In the genomic region with DNA sequence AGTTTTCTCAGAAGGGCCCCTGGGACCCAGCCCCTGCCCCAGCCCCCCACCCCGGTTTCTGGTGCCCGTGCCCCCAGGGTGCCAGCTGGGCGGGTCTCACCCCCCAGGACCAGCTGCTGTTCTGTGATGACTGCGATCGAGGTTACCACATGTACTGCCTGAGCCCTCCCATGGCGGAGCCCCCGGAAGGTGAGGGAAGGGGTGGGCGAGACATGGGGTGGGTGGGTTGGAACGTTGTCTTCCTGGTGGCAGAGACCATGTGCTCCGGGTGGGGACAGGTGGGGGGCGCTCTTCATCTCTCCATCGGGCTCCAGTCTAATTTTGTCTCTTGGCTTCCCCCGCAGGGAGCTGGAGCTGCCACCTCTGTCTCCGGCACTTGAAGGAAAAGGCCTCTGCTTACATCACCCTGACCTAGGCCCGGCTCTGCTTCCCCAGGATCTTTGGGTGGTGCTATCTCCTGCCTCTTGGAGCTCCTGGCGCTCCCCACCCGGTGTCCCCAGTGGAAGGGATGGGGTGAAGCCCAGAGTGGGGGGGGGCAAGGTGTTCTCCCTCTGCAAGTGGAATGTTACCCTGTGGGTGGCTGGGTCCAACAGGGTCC, we compare ENCODE assay signal across 10 mouse cellular contexts. TPM values are rescaled to one million over a fixed set of nuclear protein-coding genes. Genes with fewer than 3 reads are reported as not detected.
DNase-seq lines count a peak whose midpoint lies in the region; ATAC-seq and TF ChIP-seq lines count a peak whose summit lies in the region.
"Had no signal": no experiment of that assay in that cellular context is flagged by ENCODE, and none has a peak within 500 bp of the region (broad histone marks: within the 10 kb centered on the region; RNA-seq: fewer than 3 reads in every experiment).

No protein-coding gene starts in this region.

- no peak; the same call in 1 of the 2 replicates for TF ChIP-seq CTCF in left cerebral cortex, adult 2 months (IDR thresholded peaks at IDR 0.05)

- H3K27ac ChIP-seq in left cerebral cortex, adult 2 months = peak overlapping the region; percentile 95
- H3K27ac ChIP-seq in embryonic facial prominence, embryonic 13.5 days = peak overlapping the region; percentile 95
- H3K27ac ChIP-seq in hindbrain, embryonic 14.5 days = peak overlapping the region; percentile 95
- H3K27ac ChIP-seq in neural tube, embryonic 12.5 days = peak overlapping the region; percentile 89; the same call in 1 of the 2 replicates

- H3K36me3 ChIP-seq in embryonic facial prominence, embryonic 13.5 days = peaks cover 16% of the 10 kb centered on the region
- H3K36me3 ChIP-seq in hindbrain, embryonic 14.5 days (replicated peaks; ENCODE audit: control insufficient read depth, insufficient read depth) = peaks cover 38% of the 10 kb centered on the region
- peaks cover 36% of the 10 kb centered on the region for H3K36me3 ChIP-seq in neural tube, embryonic 12.5 days

- no peaks in the 10 kb centered on the region for H3K9me3 ChIP-seq in embryonic facial prominence, embryonic 13.5 days
- no peaks in the 10 kb centered on the region for H3K9me3 ChIP-seq in hindbrain, embryonic 14.5 days (ENCODE audit: control insufficient read depth, low read length)
- no peaks in the 10 kb centered on the region for H3K9me3 ChIP-seq in neural tube, embryonic 12.5 days
- H3K9me3 ChIP-seq: G1E had no signal

- peak overlapping the region; percentile 59; the same call in 1 of the 2 replicates for H3K4me2 ChIP-seq in embryonic facial prominence, embryonic 13.5 days
- H3K4me2 ChIP-seq in hindbrain, embryonic 14.5 days (replicated peaks) = no peak overlapping the region
- H3K4me2 ChIP-seq in neural tube, embryonic 12.5 days (replicated peaks) = 0 out of 2 replicates have a peak overlapping the region, but pooled peaks have one; percentile 6

- H3K4me1 ChIP-seq in embryonic facial prominence, embryonic 13.5 days = peaks cover 84% of the 10 kb centered on the region
- H3K4me1 ChIP-seq in hindbrain, embryonic 14.5 days (replicated peaks; ENCODE audit: control insufficient read depth, insufficient read depth, low read length) = peaks cover 85% of the 10 kb centered on the region
- H3K4me1 ChIP-seq in neural tube, embryonic 12.5 days = peaks cover 85% of the 10 kb centered on the region

- H3K4me3 ChIP-seq in left cerebral cortex, adult 2 months = peak overlapping the region; percentile 11; the same call in 1 of the 2 replicates
- no peak overlapping the region for H3K4me3 ChIP-seq in embryonic facial prominence, embryonic 13.5 days
- H3K4me3 ChIP-seq in hindbrain, embryonic 14.5 days (replicated peaks; ENCODE audit: low read length) = no peak overlapping the region
- no peak overlapping the region for H3K4me3 ChIP-seq in neural tube, embryonic 12.5 days

- no peaks in the 10 kb centered on the region for H3K27me3 ChIP-seq in embryonic facial prominence, embryonic 13.5 days
- H3K27me3 ChIP-seq in hindbrain, embryonic 14.5 days (ENCODE audit: control insufficient read depth, insufficient read depth, low read length) = no peaks in the 10 kb centered on the region
- no peaks in the 10 kb centered on the region for H3K27me3 ChIP-seq in neural tube, embryonic 12.5 days (replicated peaks)

- intact Hi-C loops in left cerebral cortex, adult 2 months (cut with DNase I) = no loop called here
- intact Hi-C loops in left cerebral cortex, postnatal 4 days (cut with DNase I) = no loop called here

- WGBS in embryonic facial prominence, embryonic 13.5 days = 60% methylated on average over 17 of the region's 17 CpGs
- 45% methylated on average over 17 of the region's 17 CpGs for WGBS in hindbrain, embryonic 14.5 days
- WGBS in neural tube, embryonic 12.5 days = 62% methylated on average over 17 of the region's 17 CpGs

- ATAC-seq in embryonic facial prominence, embryonic 13.5 days (ENCODE audit: insufficient number of reproducible peaks, insufficient read depth, low FRiP score, low TSS enrichment, low read depth) = no peak
- no peak for ATAC-seq in hindbrain, embryonic 14.5 days (ENCODE audit: low FRiP score)
- ATAC-seq in neural tube, embryonic 12.5 days (ENCODE audit: low FRiP score, low read depth) = no peak
- no peak for ATAC-seq in CD4-positive, CD25-positive, alpha-beta regulatory T cell, adult 4 months

- H3K9ac ChIP-seq in embryonic facial prominence, embryonic 13.5 days = peak overlapping the region; percentile 32; the same call in 1 of the 2 replicates
- H3K9ac ChIP-seq in hindbrain, embryonic 14.5 days = peak overlapping the region; percentile 53
- 0 out of 2 replicates have a peak overlapping the region, but pooled peaks have one; percentile 1 for H3K9ac ChIP-seq in neural tube, embryonic 12.5 days

- DNase-seq in left cerebral cortex, adult 2 months (ENCODE audit: extremely low spot score in 1 of 2, low spot score in 2 of 2) = peak; percentile 45 to 62
- DNase-seq in left cerebral cortex, postnatal 4 days = no peak
- no peak for DNase-seq in hindbrain, embryonic 14.5 days (ENCODE audit: low spot score)
- no peak for DNase-seq in cerebellum, postnatal 36 days
- DNase-seq in layer of hippocampus, adult 9-11 months = no peak
- DNase-seq: kidney, postnatal 14 days had no signal

RNA-seq across cellular contexts. Expression of a gene that starts 12.5 kb away (rescaled TPM):
- 100 to 1,000 TPM; 114 to 128 TPM for total RNA-seq in left cerebral cortex, adult 2 months (2021)
- 100 to 1,000 TPM; 222 to 228 TPM for total RNA-seq in left cerebral cortex, postnatal 4 days (2021)
- polyA plus RNA-seq in embryonic facial prominence, embryonic 13.5 days (2015; fragmentation: Nextera tagmentation; extraction: Ambion mirVana) = 28.4 and 29.9 TPM in 2 replicates
- 160 and 161 TPM in 2 replicates for polyA plus RNA-seq in hindbrain, embryonic 14.5 days (2014; fragmentation: Nextera tagmentation; extraction: Ambion mirVana)
- polyA plus RNA-seq in neural tube, embryonic 12.5 days (2016; fragmentation: Nextera tagmentation; extraction: Ambion mirVana) = 105 and 118 TPM in 2 replicates
- polyA plus RNA-seq in CD4-positive, CD25-positive, alpha-beta regulatory T cell, adult 4 months (2017; shearing (Covaris generic)) = not detected

RNA-seq across cellular contexts. Expression of a gene that starts 27.1 kb away (rescaled TPM):
- 10 to 100 TPM; 15.1 to 18.2 TPM for total RNA-seq in left cerebral cortex, adult 2 months (2021)
- total RNA-seq in left cerebral cortex, postnatal 4 days (2021) = 1 to 10 TPM; 1.5 to 1.9 TPM
- polyA plus RNA-seq in embryonic facial prominence, embryonic 13.5 days (2015; fragmentation: Nextera tagmentation; extraction: Ambion mirVana) = 10.1 and 10.5 TPM in 2 replicates
- polyA plus RNA-seq in hindbrain, embryonic 14.5 days (2014; fragmentation: Nextera tagmentation; extraction: Ambion mirVana) = 2.2 and 3.6 TPM in 2 replicates
- polyA plus RNA-seq in neural tube, embryonic 12.5 days (2016; fragmentation: Nextera tagmentation; extraction: Ambion mirVana) = 57.5 and 72.1 TPM in 2 replicates
- polyA plus RNA-seq in CD4-positive, CD25-positive, alpha-beta regulatory T cell, adult 4 months (2017; shearing (Covaris generic)) = not detected
- total RNA-seq: G1E had no signal

RNA-seq across cellular contexts. Expression of a gene that starts 34.5 kb away (rescaled TPM):
- total RNA-seq in left cerebral cortex, adult 2 months (2021) = 10 to 100 TPM; 26.4 to 27.8 TPM
- total RNA-seq in left cerebral cortex, postnatal 4 days (2021) = 10 to 100 TPM; 23.8 to 34.4 TPM
- 118 and 127 TPM in 2 replicates for polyA plus RNA-seq in embryonic facial prominence, embryonic 13.5 days (2015; fragmentation: Nextera tagmentation; extraction: Ambion mirVana)
- 71.3 and 73.2 TPM in 2 replicates for polyA plus RNA-seq in hindbrain, embryonic 14.5 days (2014; fragmentation: Nextera tagmentation; extraction: Ambion mirVana)
- 23.5 and 23.9 TPM in 2 replicates for polyA plus RNA-seq in neural tube, embryonic 12.5 days (2016; fragmentation: Nextera tagmentation; extraction: Ambion mirVana)
- polyA plus RNA-seq in CD4-positive, CD25-positive, alpha-beta regulatory T cell, adult 4 months (2017; shearing (Covaris generic)) = 10 to 100 TPM; 71.7 to 73.2 TPM

Comparison
In these comparisons a context has a peak if more than half of its experiments do, and no peak if none do; other contexts are left out.
1. DNase-seq: peak in left cerebral cortex, adult 2 months (2 of 2); none in left cerebral cortex, postnatal 4 days (single experiment), hindbrain, embryonic 14.5 days (single experiment), cerebellum, postnatal 36 days (0 of 2) and layer of hippocampus, adult 9-11 months (single experiment).
2. H3K9ac ChIP-seq: peak in every context shown above with its lines; median percentile 53 in hindbrain, embryonic 14.5 days; 32 in embryonic facial prominence, embryonic 13.5 days; 1 in neural tube, embryonic 12.5 days.
3. RNA of a gene that starts 12.5 kb away (polyA plus RNA-seq): 160 to 161 TPM in hindbrain, embryonic 14.5 days, 105 to 118 TPM in neural tube, embryonic 12.5 days and 28.4 to 29.9 TPM in embryonic facial prominence, embryonic 13.5 days; not detected in CD4-positive, CD25-positive, alpha-beta regulatory T cell, adult 4 months; every median in the first group is over 10 times any median in the second.
4. Peak in every context shown above with its lines, with median percentiles within 50 percentile points of each other: H3K27ac ChIP-seq.